Mouse (Mus musculus): ENCODE data around the gene Hsf5. TPM values are rescaled to one million over a fixed set of nuclear protein-coding genes. Genes with fewer than 3 reads are reported as not detected.
A peak's percentile ranks its signal among the peaks of the same experiment; 100 is the strongest.

Gene Hsf5
- polyA plus RNA-seq, 1 experiment from 2014 or later = 0.11 TPM

DNA sequence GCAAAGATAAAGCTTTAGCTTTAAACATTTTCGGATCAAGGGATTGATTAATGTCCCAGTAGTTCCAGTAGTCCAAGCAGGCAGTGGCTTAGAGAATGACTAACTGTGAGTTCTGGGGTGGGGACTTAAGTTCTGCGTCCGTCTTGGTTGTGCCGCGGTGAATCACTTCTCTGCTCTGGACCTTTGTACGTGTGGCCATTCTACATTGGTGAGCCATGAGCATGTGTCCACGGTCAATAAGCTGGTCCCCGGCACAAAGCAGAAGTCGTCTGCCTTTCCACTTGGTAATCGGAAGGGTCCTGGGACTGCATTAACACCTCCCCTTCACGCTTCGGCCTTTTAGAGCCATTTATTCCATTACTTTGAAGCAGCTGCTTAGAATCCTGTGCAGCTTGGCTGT is 65.1 kb downstream of the Hsf5 start:
- Histone ChIP-seq H3K4me1 (ENCODE audit: control insufficient read depth, insufficient read depth, low read length) (no peaks in the 10 kb centered on the region; the same call in 1 of the 2 replicates), H3K4me3 (ENCODE audit: low read depth, low read length) (no peak overlapping the region), H3K4me2 (no peak overlapping the region), H3K36me3 (ENCODE audit: control insufficient read depth, insufficient read depth, low read length) (no peaks in the 10 kb centered on the region), H3K9ac (ENCODE audit: low read depth, low read length) (no peak overlapping the region), H3K9me3 (replicated peaks; ENCODE audit: control insufficient read depth, low read length) (no peaks in the 10 kb centered on the region), H3K27ac (ENCODE audit: low read depth, low read length) (no peak overlapping the region), H3K27me3 (ENCODE audit: control insufficient read depth, insufficient read depth, low read length) (no peaks in the 10 kb centered on the region)
- no peak for ATAC-seq (replicated peaks; ENCODE audit: insufficient number of reproducible peaks, low FRiP score, low TSS enrichment)
- WGBS (ENCODE audit: insufficient replicate concordance) = 85% methylated on average over 12 of the region's 12 CpGs

DNA sequence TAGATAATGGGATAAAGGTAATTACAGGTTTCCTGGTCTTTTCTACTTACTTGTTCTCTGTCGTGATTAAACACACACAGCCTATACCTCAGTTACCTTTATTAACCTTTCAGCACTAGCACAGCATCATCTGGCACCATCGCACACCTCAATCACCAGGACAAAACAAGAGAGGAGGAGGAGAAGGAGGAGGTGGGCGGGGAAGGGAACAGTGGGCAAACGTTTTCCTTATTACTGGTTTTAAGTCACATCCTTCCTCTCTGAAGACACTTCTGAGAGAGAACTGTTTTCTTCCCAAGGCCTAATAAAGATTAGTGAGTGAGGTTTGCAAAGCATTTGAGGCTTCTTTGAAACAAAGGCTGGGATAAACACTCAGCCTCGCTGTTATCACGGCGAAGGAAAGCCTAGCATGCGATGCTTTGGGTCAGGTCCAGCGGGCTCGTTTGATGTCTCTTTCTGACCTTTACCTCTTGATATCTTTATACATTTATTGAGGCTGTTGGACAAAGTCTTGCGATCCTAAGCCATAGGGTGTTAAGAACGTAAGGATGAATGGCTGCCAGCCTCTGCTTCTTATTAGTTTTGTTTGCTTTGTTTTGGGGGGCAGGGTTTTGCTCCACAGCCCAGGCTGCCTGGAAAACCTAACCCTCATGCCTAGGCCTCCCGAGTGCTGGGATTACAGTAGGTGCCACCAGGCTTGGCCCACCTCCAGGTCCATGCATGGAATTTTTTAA is 66.0 kb downstream of the Hsf5 start:
- H3K4me2 ChIP-seq = no peak overlapping the region
- WGBS (ENCODE audit: insufficient replicate concordance) = 47% methylated on average over 13 of the region's 13 CpGs
- no peak overlapping the region for H3K4me3 ChIP-seq (ENCODE audit: low read depth, low read length)
- H3K27me3 ChIP-seq (ENCODE audit: control insufficient read depth, insufficient read depth, low read length) = no peaks in the 10 kb centered on the region
- H3K9ac ChIP-seq (ENCODE audit: low read depth, low read length) = no peak overlapping the region
- no peaks in the 10 kb centered on the region for H3K36me3 ChIP-seq (ENCODE audit: control insufficient read depth, insufficient read depth, low read length)
- H3K9me3 ChIP-seq (replicated peaks; ENCODE audit: control insufficient read depth, low read length) = no peaks in the 10 kb centered on the region
- ATAC-seq (replicated peaks; ENCODE audit: insufficient number of reproducible peaks, low FRiP score, low TSS enrichment) = no peak
- H3K27ac ChIP-seq (ENCODE audit: low read depth, low read length) = no peak overlapping the region
- H3K4me1 ChIP-seq (ENCODE audit: control insufficient read depth, insufficient read depth, low read length) = peaks cover 7% of the 10 kb centered on the region

DNA sequence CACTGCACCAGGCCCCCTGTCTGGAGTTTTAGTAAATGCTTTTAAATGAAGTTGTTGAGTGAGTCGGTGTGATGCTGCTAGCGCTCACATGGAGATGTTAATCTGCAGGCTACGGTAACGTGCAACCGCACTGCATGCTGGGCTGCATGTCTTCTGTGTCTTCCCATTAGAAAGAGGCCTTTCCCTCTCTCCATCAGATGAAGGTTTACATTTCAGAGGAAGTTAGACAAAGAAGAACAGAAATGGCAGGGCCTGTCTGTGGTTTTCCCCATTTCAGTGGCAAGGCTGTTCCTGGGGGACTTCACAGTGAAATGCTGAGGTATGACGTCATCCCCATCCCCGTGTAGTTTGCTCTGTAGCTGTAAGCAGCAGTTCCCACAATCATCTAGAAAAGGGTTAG is 69.4 kb downstream of the Hsf5 start:
- Histone ChIP-seq H3K4me1 (ENCODE audit: control insufficient read depth, insufficient read depth, low read length) (peaks cover 19% of the 10 kb centered on the region), H3K27me3 (ENCODE audit: control insufficient read depth, insufficient read depth, low read length) (no peaks in the 10 kb centered on the region), H3K4me2 (no peak overlapping the region), H3K9ac (ENCODE audit: low read depth, low read length) (no peak overlapping the region), H3K27ac (ENCODE audit: low read depth, low read length) (no peak overlapping the region), H3K9me3 (replicated peaks; ENCODE audit: control insufficient read depth, low read length) (no peaks in the 10 kb centered on the region), H3K4me3 (ENCODE audit: low read depth, low read length) (no peak overlapping the region), H3K36me3 (ENCODE audit: control insufficient read depth, insufficient read depth, low read length) (no peaks in the 10 kb centered on the region)
- ATAC-seq (replicated peaks; ENCODE audit: insufficient number of reproducible peaks, low FRiP score, low TSS enrichment) = no peak
- 54% methylated on average over 7 of the region's 7 CpGs for WGBS (ENCODE audit: insufficient replicate concordance)

DNA sequence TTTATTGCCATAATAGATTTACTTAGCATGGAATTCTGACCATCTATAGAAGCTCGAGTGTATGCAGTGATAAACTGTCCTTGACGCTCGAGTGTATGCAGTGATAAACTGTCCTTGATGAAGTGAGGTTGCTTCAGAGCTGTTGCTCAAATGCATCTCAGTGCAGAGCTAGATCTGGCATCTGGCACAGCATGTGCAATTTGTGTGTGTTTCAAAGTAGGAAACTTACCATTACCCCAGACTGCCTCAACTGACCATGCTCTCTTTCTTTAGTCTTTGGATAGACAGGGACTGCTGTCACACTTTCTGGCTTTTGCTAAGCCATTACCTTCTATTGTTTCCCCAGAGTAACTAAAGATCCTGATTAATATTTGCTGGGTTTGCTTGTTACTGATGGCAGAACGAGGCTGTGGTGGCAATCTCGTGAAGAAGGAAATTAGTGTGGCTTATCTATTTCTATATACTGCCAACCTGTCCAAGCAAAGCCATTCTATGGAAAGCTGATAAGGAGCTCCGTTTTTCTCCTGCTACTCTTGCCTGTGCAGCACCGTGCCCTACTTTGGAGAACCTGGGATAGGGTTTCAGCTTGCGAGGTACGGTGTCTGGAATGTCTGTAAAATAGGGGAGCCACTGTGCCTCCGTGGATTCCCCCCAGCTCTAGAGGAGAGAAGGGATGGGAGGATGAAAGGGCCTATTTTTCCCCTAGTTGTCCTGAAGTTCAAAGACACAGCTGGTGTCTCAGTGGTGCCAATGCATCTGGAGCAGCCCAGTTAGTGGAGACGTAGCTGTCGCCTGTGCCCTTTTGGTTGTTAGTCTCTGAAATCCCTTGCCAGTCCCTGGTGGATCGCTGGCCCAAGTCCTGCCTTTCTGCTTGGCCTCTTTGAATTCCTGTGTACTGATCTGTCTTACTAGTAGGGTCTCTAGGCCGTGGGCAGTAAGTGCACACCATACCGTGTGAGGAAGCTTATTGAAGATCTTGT is 70.6 kb downstream of the Hsf5 start:
- Histone ChIP-seq H3K4me2 (no peak overlapping the region), H3K4me3 (ENCODE audit: low read depth, low read length) (no peak overlapping the region), H3K27ac (ENCODE audit: low read depth, low read length) (no peak overlapping the region), H3K27me3 (ENCODE audit: control insufficient read depth, insufficient read depth, low read length) (no peaks in the 10 kb centered on the region), H3K4me1 (ENCODE audit: control insufficient read depth, insufficient read depth, low read length) (peaks cover 19% of the 10 kb centered on the region), H3K36me3 (ENCODE audit: control insufficient read depth, insufficient read depth, low read length) (no peaks in the 10 kb centered on the region), H3K9ac (ENCODE audit: low read depth, low read length) (no peak overlapping the region), H3K9me3 (replicated peaks; ENCODE audit: control insufficient read depth, low read length) (no peaks in the 10 kb centered on the region)
- 55% methylated on average over 15 of the region's 15 CpGs for WGBS (ENCODE audit: insufficient replicate concordance)
- no peak for ATAC-seq (replicated peaks; ENCODE audit: insufficient number of reproducible peaks, low FRiP score, low TSS enrichment)

DNA sequence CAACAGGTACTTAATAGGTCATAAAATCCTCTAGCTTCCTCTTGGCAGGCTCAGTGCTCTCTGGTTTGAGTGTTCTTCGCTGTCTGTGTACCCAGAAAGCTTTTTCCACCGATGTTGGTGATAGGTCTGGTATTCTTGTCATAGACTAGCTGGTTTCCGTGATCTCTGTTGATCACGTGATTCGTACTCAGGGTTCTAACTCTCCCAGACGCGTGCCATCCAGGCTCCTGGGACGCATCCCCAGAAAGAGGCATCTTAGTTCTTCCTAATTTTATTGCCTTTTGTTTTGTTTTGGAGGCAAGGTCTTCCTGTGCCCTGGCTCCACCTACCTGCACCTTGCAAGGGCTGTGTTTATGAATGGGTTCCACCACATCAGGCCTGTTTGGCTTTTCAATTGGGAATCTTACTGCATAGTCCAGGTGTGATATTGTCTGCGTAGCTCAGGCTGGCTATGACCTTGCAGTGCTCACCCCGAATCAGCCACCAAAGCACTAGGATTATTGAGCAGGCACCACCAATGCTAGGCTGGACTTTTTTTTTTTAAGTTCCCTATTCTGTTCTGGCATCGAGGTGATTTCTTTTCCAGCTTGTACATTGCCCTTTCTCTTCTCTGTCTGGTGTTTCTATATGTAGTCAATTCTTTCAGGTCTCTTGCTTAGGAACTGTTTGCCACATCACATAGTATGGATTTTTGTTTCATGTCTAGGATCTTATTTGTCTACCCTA is 71.7 kb downstream of the Hsf5 start:
- peaks cover 19% of the 10 kb centered on the region for H3K4me1 ChIP-seq (ENCODE audit: control insufficient read depth, insufficient read depth, low read length)
- no peak overlapping the region for H3K27ac ChIP-seq (ENCODE audit: low read depth, low read length)
- H3K4me3 ChIP-seq (ENCODE audit: low read depth, low read length) = no peak overlapping the region
- H3K9me3 ChIP-seq (replicated peaks; ENCODE audit: control insufficient read depth, low read length) = no peaks in the 10 kb centered on the region
- 88% methylated on average over 11 of the region's 11 CpGs for WGBS (ENCODE audit: insufficient replicate concordance)
- ATAC-seq (replicated peaks; ENCODE audit: insufficient number of reproducible peaks, low FRiP score, low TSS enrichment) = no peak
- no peak overlapping the region for H3K9ac ChIP-seq (ENCODE audit: low read depth, low read length)
- H3K4me2 ChIP-seq = no peak overlapping the region
- H3K36me3 ChIP-seq (ENCODE audit: control insufficient read depth, insufficient read depth, low read length) = no peaks in the 10 kb centered on the region
- no peaks in the 10 kb centered on the region for H3K27me3 ChIP-seq (ENCODE audit: control insufficient read depth, insufficient read depth, low read length)

DNA sequence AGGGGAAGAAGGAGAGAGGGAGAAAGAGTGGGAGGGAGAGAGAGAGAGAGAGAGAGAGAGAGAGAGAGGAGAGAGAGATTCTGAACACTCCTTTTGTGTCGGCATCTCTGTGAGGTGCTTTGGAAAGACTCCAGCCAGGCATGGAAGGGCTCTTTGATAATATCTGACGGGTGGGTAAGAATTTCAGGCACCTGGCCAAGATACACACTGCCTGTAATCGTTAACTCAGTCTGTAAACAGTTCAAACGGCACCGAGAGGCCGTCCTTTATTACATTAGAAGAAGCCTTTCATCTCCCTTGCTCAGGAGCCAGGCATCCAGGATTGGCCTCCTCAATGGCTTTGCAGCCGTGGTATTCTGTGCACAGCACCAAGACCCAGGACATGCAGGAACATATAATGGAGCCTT is 72.4 kb downstream of the Hsf5 start:
- Histone ChIP-seq H3K9ac (ENCODE audit: low read depth, low read length) (no peak overlapping the region), H3K4me1 (ENCODE audit: control insufficient read depth, insufficient read depth, low read length) (peaks cover 19% of the 10 kb centered on the region), H3K27me3 (ENCODE audit: control insufficient read depth, insufficient read depth, low read length) (no peaks in the 10 kb centered on the region), H3K36me3 (ENCODE audit: control insufficient read depth, insufficient read depth, low read length) (no peaks in the 10 kb centered on the region), H3K4me2 (peak overlapping the region; percentile 30), H3K4me3 (ENCODE audit: low read depth, low read length) (no peak overlapping the region), H3K9me3 (replicated peaks; ENCODE audit: control insufficient read depth, low read length) (no peaks in the 10 kb centered on the region), H3K27ac (ENCODE audit: low read depth, low read length) (peak overlapping the region; percentile 50; the same call in 1 of the 2 replicates)
- no peak for ATAC-seq (replicated peaks; ENCODE audit: insufficient number of reproducible peaks, low FRiP score, low TSS enrichment)
- WGBS (ENCODE audit: insufficient replicate concordance) = 15% methylated on average over 7 of the region's 7 CpGs

DNA sequence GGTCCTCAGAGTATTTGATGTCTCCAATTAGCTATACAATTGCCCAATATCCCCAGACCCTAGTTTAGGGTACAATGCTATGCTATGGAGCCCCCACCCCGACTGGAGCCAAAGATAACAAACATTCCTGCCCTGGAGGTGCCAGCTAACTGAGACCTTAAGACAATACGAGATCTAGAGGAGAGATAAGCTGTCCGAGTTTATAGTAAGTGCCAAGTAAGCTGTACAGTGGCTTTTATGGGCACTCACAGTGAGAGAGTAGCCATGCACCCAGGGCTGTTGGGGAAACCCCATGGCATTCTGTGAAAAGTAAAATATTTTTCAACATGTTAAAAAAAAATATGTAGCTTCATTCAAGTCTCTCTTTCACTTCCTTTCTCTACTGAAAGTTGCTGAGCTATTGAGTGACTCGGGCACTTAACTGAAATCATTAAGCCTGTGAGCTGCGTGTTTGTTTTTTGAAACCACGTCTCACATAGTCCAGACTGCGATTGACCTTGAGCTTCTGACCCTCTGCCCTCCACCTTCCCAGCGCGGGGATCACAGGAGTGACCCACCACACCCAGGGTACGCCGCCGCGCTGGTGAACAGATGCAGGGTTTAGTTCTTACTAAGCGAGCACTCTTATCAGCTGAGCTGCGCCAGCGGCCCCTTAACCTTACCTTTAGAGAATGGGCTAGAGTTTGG is 73.2 kb downstream of the Hsf5 start:
- no peak overlapping the region for H3K9ac ChIP-seq (ENCODE audit: low read depth, low read length)
- ATAC-seq (replicated peaks; ENCODE audit: insufficient number of reproducible peaks, low FRiP score, low TSS enrichment) = 0 out of 2 replicates have a peak, but pooled peaks have one; percentile 22
- 59% methylated on average over 16 of the region's 16 CpGs for WGBS (ENCODE audit: insufficient replicate concordance)
- no peaks in the 10 kb centered on the region for H3K9me3 ChIP-seq (replicated peaks; ENCODE audit: control insufficient read depth, low read length)
- peaks cover 19% of the 10 kb centered on the region for H3K4me1 ChIP-seq (ENCODE audit: control insufficient read depth, insufficient read depth, low read length)
- no peak overlapping the region for H3K4me3 ChIP-seq (ENCODE audit: low read depth, low read length)
- H3K4me2 ChIP-seq = peak overlapping the region; percentile 7; the same call in 1 of the 2 replicates
- no peaks in the 10 kb centered on the region for H3K27me3 ChIP-seq (ENCODE audit: control insufficient read depth, insufficient read depth, low read length)
- no peaks in the 10 kb centered on the region for H3K36me3 ChIP-seq (ENCODE audit: control insufficient read depth, insufficient read depth, low read length)
- peak overlapping the region; percentile 50; the same call in 1 of the 2 replicates for H3K27ac ChIP-seq (ENCODE audit: low read depth, low read length)
